Mouse (Mus musculus) kidney, adult 2 months (tissue): ENCODE measurements at regions not wholly inside any gene's neighbourhood (a gene's known extent, or its start where the extent isn't known, plus 50 kb on each side); places are given as distances from the start of the nearest gene placed in this dataset.

Experiments used
- DNase-seq: peaks from one replicate; pipeline ENCODE4 v3.0.0; 2021
- H3K27ac ChIP-seq: fragments of 200-500 bp; 2 replicates; pipeline ENCODE4 v1.5.1; 2012; ENCODE audit warnings: low read depth, low read length, control low read depth, inconsistent platforms; ENCODE audit not compliant: insufficient read depth
- H3K27me3 ChIP-seq: fragments of 200-500 bp; replicated peaks from 2 replicates; pipeline ENCODE4 v1.6.1; 2012; ENCODE audit warnings: mild to moderate bottlenecking, moderate library complexity, low read length, inconsistent platforms; ENCODE audit not compliant: control insufficient read depth, insufficient read depth
- H3K36me3 ChIP-seq: fragments of 200-500 bp; 2 replicates; pipeline ENCODE4 v1.6.1; 2012; ENCODE audit warnings: mild to moderate bottlenecking, moderate library complexity, low read length, inconsistent platforms; ENCODE audit not compliant: control insufficient read depth, insufficient read depth
- H3K4me1 ChIP-seq: fragments of 200-500 bp; 2 replicates; pipeline ENCODE4 v1.6.1; 2011; ENCODE audit warnings: low read length; ENCODE audit not compliant: control insufficient read depth, insufficient read depth
- H3K4me3 ChIP-seq: fragments of 200-500 bp; 2 replicates; pipeline ENCODE4 v1.5.1; 2011; ENCODE audit warnings: mild to moderate bottlenecking, low read depth, low read length, control low read depth; ENCODE audit not compliant: insufficient read depth
- CTCF ChIP-seq: fragments of 200-500 bp; conservative IDR thresholded peaks from 2 replicates; pipeline ENCODE4 v1.5.1; 2011; ENCODE audit warnings: low read depth, mild to moderate bottlenecking, control low read depth, low read length, moderate library complexity, mixed read lengths; ENCODE audit not compliant: insufficient read depth, insufficient read length
- POLR2A ChIP-seq: fragments of 200-500 bp; IDR thresholded peaks from one replicate; pipeline ENCODE4 v1.6.1; 2011; ENCODE audit warnings: low read depth, low read length, control low read depth
- WGBS: fragments of 180-500 bp; shearing (Covaris S2); methylation state at CpG from one replicate; pipeline ENCODE4 v1.1.7; 2018; 5-methylcytosine and 5-hydroxymethylcytosine counted together

- H3K4me1 ChIP-seq: no peaks in the 10 kb centered on the region
- H3K36me3 ChIP-seq: no peaks in the 10 kb centered on the region
- no peaks in the 10 kb centered on the region for H3K27me3 ChIP-seq
- TF ChIP-seq CTCF (no peak), POLR2A (no peak)
- H3K27ac ChIP-seq: no peak overlapping the region
- no peak for DNase-seq
- 56% methylated on average over 12 of the region's 12 CpGs for WGBS
- H3K4me3 ChIP-seq: no peak overlapping the region
Measured at GRCm38 (mm10) chr12:69524337-69525035, 58.3 kb downstream of the Vcpkmt start.

- Histone ChIP-seq H3K27ac (no peak overlapping the region), H3K27me3 (no peaks in the 10 kb centered on the region), H3K4me3 (no peak overlapping the region), H3K4me1 (peaks cover 14% of the 10 kb centered on the region; the same call in 1 of the 2 replicates), H3K36me3 (no peaks in the 10 kb centered on the region)
- TF ChIP-seq CTCF (no peak), POLR2A (no peak)
- no peak for DNase-seq
- WGBS: 97% methylated on average over 2 of the region's 2 CpGs
Measured at GRCm38 (mm10) chr12:69519869-69520268, 63.0 kb downstream of the Vcpkmt start.

- 89% methylated on average over 2 of the region's 2 CpGs for WGBS
- Histone ChIP-seq H3K4me3 (no peak overlapping the region), H3K36me3 (no peaks in the 10 kb centered on the region), H3K27me3 (no peaks in the 10 kb centered on the region), H3K27ac (no peak overlapping the region), H3K4me1 (peaks cover 14% of the 10 kb centered on the region; the same call in 1 of the 2 replicates)
- DNase-seq: no peak
- TF ChIP-seq CTCF (no peak), POLR2A (no peak)
Measured at GRCm38 (mm10) chr12:69519028-69519427, 63.8 kb downstream of the Vcpkmt start.

- H3K4me1 ChIP-seq: peaks cover 14% of the 10 kb centered on the region; the same call in 1 of the 2 replicates
- DNase-seq: no peak
- no peaks in the 10 kb centered on the region for H3K36me3 ChIP-seq
- no peak for TF ChIP-seq CTCF
- no peak for TF ChIP-seq POLR2A
- H3K27ac ChIP-seq: no peak overlapping the region
- no peak overlapping the region for H3K4me3 ChIP-seq
- WGBS: 66% methylated on average over 3 of the region's 3 CpGs
- H3K27me3 ChIP-seq: no peaks in the 10 kb centered on the region
Measured at GRCm38 (mm10) chr12:69517616-69518015, 65.2 kb downstream of the Vcpkmt start.

GRCm38 (mm10) chr12:69516314-69516916, 66.4 kb downstream of the Vcpkmt start:
- H3K36me3 ChIP-seq: no peaks in the 10 kb centered on the region
- TF ChIP-seq CTCF (no peak), POLR2A (no peak)
- peaks cover 14% of the 10 kb centered on the region; the same call in 1 of the 2 replicates for H3K4me1 ChIP-seq
- 69% methylated on average over 10 of the region's 10 CpGs for WGBS
- peak; percentile 39 for DNase-seq
- no peaks in the 10 kb centered on the region for H3K27me3 ChIP-seq
- no peak overlapping the region for H3K27ac ChIP-seq
- no peak overlapping the region for H3K4me3 ChIP-seq

GRCm38 (mm10) chr12:69515850-69516249, 67.0 kb downstream of the Vcpkmt start:
- peak overlapping the region; percentile 8; the same call in 1 of the 2 replicates for H3K27ac ChIP-seq
- H3K36me3 ChIP-seq: no peaks in the 10 kb centered on the region
- no peaks in the 10 kb centered on the region for H3K27me3 ChIP-seq
- no peak overlapping the region for H3K4me3 ChIP-seq
- H3K4me1 ChIP-seq: peaks cover 14% of the 10 kb centered on the region; the same call in 1 of the 2 replicates
- TF ChIP-seq CTCF (no peak), POLR2A (no peak)
- no peak for DNase-seq

- H3K4me1 ChIP-seq: peaks cover 14% of the 10 kb centered on the region; the same call in 1 of the 2 replicates
- peak overlapping the region; percentile 54 for H3K27ac ChIP-seq
- TF ChIP-seq POLR2A (no peak), CTCF (no peak)
- WGBS: 30% methylated on average over 9 of the region's 9 CpGs
- H3K4me3 ChIP-seq: no peak overlapping the region
- H3K27me3 ChIP-seq: no peaks in the 10 kb centered on the region
- H3K36me3 ChIP-seq: no peaks in the 10 kb centered on the region
- DNase-seq: peak; percentile 63
Measured at GRCm38 (mm10) chr12:69515117-69515516, 67.7 kb downstream of the Vcpkmt start.
